Mouse (Mus musculus): ENCODE data around the gene Hcn3. TPM values are rescaled to one million over a fixed set of nuclear protein-coding genes. Genes with fewer than 3 reads are reported as not detected.
A peak's percentile ranks its signal among the peaks of the same experiment; 100 is the strongest.
"Not testable (repeated sequence)": the region's sequence is repeated elsewhere in the genome, so short reads cannot be mapped to it uniquely, and the experiment has no call there.

Gene Hcn3
- polyA plus RNA-seq, 1 experiment from 2014 or later = 58.4 TPM

DNA sequence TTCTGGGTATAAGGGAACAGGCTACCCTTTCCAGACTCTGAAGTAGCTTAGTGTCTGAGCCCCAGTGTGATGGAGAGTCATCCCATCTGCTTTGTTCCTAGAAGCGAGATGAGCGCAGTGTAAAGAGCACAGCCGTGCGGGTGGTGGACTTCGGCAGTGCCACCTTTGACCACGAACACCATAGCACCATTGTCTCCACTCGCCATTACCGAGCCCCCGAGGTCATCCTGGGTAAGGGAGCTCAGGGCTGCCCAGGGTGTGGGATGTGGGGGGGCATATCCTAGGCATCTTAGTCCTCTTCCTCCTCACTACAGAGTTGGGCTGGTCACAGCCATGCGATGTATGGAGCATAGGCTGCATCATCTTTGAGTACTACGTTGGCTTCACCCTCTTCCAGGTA, 14.8 kb upstream of the Hcn3 start:
- Histone ChIP-seq H3K9me3 (ENCODE audit: control insufficient read depth, low read length) (no peaks in the 10 kb centered on the region), H3K4me2 (ENCODE audit: low read length) (no peak overlapping the region)
- WGBS = 92% methylated on average over 11 of the region's 11 CpGs

DNA sequence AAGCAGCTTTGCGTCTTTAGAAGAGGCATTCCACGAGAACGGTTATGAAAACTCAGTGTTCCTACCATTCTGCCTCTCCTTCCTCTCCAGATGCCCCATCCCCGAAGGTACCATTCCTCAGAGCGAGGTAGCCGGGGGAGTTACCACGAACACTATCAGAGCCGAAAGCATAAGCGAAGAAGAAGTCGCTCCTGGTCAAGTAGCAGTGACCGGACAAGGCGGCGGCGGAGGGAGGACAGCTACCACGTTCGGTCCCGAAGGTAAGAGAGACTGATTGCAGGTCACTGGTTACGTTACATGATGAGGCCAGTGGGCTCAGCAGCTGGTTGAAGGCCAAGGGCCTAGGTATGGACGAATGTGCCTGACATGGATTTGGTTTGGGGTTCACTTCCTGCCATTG, 6.9 kb upstream of the Hcn3 start:
- Histone ChIP-seq H3K4me1 (ENCODE audit: control insufficient read depth, insufficient read depth, low read depth, low read length) (peaks cover 20% of the 10 kb centered on the region), H3K9ac (ENCODE audit: low read depth, low read length) (no peak overlapping the region), H3K4me3 (ENCODE audit: low read length) (no peak overlapping the region), H3K9me3 (ENCODE audit: control insufficient read depth, low read length) (no peaks in the 10 kb centered on the region), H3K36me3 (ENCODE audit: control insufficient read depth, insufficient read depth, low read length) (peaks cover 28% of the 10 kb centered on the region), H3K27ac (ENCODE audit: low read depth, low read length) (no peak overlapping the region), H3K27me3 (replicated peaks; ENCODE audit: control insufficient read depth, insufficient read depth, low read length) (no peaks in the 10 kb centered on the region), H3K4me2 (ENCODE audit: low read length) (no peak overlapping the region)
- ATAC-seq = no peak
- 93% methylated on average over 19 of the region's 19 CpGs for WGBS

More for the DNA sequence above, 14.8 kb upstream of the Hcn3 start:
- no peak overlapping the region for H3K9ac ChIP-seq (ENCODE audit: low read depth, low read length)
- H3K27ac ChIP-seq (ENCODE audit: low read depth, low read length) = no peak overlapping the region
- no peak overlapping the region for H3K4me3 ChIP-seq (ENCODE audit: low read length)
- peaks cover 14% of the 10 kb centered on the region for H3K4me1 ChIP-seq (ENCODE audit: control insufficient read depth, insufficient read depth, low read depth, low read length)
- no peak for ATAC-seq
- H3K36me3 ChIP-seq (ENCODE audit: control insufficient read depth, insufficient read depth, low read length) = peaks cover 50% of the 10 kb centered on the region
- H3K27me3 ChIP-seq (replicated peaks; ENCODE audit: control insufficient read depth, insufficient read depth, low read length) = no peaks in the 10 kb centered on the region

DNA sequence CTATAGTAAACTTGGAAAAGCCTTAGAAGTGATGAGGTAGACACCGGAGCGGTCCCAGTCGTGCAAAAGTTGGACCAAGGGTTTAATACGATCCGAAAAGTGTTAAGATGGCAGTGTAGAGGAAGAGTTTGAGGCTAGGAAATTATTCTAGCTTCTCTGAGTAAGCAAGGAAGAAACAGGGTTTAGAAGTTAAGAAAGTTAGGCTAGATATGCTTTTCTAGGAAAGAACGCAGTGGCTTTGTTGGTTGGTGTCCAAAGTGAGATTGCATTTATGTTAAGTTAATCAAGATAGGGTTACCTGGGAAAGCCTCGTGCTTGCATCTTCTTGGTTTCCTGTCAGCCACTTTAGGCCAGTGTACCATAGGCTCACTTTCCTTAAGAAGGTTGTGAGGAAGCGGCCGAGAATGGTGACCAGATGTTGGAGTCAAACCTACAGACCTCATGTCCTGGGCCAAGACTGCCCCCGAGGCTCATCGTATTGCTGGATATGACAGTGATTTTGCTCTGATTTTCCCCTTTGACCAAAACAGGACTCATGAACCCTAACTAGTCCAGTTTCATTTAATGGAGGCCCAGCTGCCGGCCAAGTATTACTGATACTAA, 5.4 kb upstream of the Hcn3 start:
- 29% methylated on average over 12 of the region's 12 CpGs for WGBS
- H3K4me2 ChIP-seq (ENCODE audit: low read length) = peak overlapping the region; percentile 86
- no peaks in the 10 kb centered on the region for H3K27me3 ChIP-seq (replicated peaks; ENCODE audit: control insufficient read depth, insufficient read depth, low read length)
- no peaks in the 10 kb centered on the region for H3K9me3 ChIP-seq (ENCODE audit: control insufficient read depth, low read length)
- H3K36me3 ChIP-seq (ENCODE audit: control insufficient read depth, insufficient read depth, low read length) = peaks cover 19% of the 10 kb centered on the region
- peak overlapping the region; percentile 97 for H3K27ac ChIP-seq (ENCODE audit: low read depth, low read length)
- peak overlapping the region; percentile 96 for H3K9ac ChIP-seq (ENCODE audit: low read depth, low read length)
- peak overlapping the region; percentile 95 for H3K4me3 ChIP-seq (ENCODE audit: low read length)
- H3K4me1 ChIP-seq (ENCODE audit: control insufficient read depth, insufficient read depth, low read depth, low read length) = peaks cover 20% of the 10 kb centered on the region
- no peak for ATAC-seq

DNA sequence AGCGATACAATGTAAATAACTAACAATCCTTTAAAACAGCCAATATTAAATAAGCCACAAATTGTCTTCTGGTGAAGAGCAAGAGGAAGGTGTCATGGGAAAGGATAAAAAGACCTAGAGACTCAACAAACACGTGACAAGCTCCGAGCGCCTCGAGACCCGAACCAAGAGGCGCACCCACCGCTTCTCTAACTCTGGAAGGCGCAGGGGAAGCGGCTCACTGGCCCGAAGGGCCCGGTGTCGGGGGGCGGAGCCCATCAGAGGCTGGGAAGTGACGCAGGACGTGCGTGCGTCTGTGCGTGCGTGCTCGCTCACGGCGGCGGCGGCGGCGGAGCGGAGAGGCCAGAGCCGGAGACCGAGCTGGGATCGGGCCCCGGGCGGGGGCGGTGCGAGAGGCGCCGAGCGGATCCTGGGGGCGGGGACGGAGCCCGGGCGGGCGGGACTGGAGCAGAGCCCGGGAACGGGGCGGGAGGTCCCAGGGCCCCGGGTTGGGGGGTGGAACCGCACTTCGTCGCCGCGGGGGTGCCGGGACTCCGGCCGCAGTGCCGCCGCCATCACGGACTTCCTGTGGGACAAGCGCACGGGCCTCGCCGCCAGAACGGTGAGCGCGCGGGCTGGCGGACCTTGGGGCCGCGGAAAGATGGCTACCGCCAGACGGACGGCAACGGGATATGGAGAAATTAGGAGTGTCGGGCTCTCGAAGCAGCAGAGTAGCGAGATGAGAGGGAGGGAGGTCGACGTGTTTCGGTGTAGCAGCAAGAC, 4.7 kb upstream of the Hcn3 start, which contains the start of gene Clk2:
Gene Clk2, plus strand, starts transcription at position 290 of the 762 bp plus-strand sequence.
- peak; percentile 97 for ATAC-seq
- peak within 1 kb of the TSS; percentile 96 for H3K9ac ChIP-seq (ENCODE audit: low read depth, low read length)
- peak within 1 kb of the TSS; percentile 95 for H3K4me3 ChIP-seq (ENCODE audit: low read length)
- H3K27ac ChIP-seq (ENCODE audit: low read depth, low read length) = peak within 1 kb of the TSS; percentile 97
- H3K4me2 ChIP-seq (ENCODE audit: low read length) = peak within 1 kb of the TSS; percentile 86
- WGBS = under 1% methylated on average over 52 of the region's 79 CpGs
- H3K36me3 ChIP-seq (ENCODE audit: control insufficient read depth, insufficient read depth, low read length) = peaks cover 13% of the 10 kb centered on the region
- H3K27me3 ChIP-seq (replicated peaks; ENCODE audit: control insufficient read depth, insufficient read depth, low read length) = no peaks in the 10 kb centered on the region
- H3K4me1 ChIP-seq (ENCODE audit: control insufficient read depth, insufficient read depth, low read depth, low read length) = peaks cover 20% of the 10 kb centered on the region
- no peaks in the 10 kb centered on the region for H3K9me3 ChIP-seq (ENCODE audit: control insufficient read depth, low read length)

DNA sequence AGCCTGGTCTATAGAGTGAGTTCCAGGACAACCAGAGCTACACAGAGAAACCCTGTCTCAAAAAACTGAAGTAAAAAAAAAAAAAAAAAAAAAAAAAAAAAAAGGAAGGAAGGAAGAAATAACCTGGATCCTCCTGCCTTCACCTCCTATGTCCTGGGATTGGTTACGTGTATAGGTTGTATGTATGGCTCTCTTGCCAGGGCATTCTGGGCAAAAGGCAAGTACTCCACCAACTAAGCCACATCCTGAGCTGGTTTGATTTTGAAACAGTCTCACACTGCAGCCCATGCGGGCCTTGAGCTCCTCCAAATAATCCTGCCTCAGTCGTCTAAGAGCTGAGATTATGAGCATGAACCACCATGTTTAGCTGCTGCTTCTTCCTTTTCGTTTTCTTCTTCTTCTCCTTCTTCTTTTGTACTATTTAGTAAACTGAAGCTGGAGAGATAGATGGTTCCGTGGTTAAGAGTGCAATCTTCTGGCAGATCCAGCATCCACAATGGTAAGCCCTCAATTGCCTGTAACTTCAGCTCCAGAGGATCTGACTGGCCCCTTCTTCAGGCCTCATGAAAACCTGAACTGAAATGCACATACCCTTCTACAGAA, 3.7 kb upstream of the Hcn3 start:
- Histone ChIP-seq H3K27ac (ENCODE audit: low read depth, low read length) (no peak overlapping the region; the same call in 1 of the 2 replicates), H3K9ac (ENCODE audit: low read depth, low read length) (peak overlapping the region; percentile 96), H3K9me3 (ENCODE audit: control insufficient read depth, low read length) (no peaks in the 10 kb centered on the region), H3K36me3 (ENCODE audit: control insufficient read depth, insufficient read depth, low read length) (peaks cover 5% of the 10 kb centered on the region; the same call in 1 of the 2 replicates), H3K4me2 (ENCODE audit: low read length) (peak overlapping the region; percentile 86), H3K4me1 (ENCODE audit: control insufficient read depth, insufficient read depth, low read depth, low read length) (peaks cover 25% of the 10 kb centered on the region), H3K27me3 (replicated peaks; ENCODE audit: control insufficient read depth, insufficient read depth, low read length) (no peaks in the 10 kb centered on the region), H3K4me3 (ENCODE audit: low read length) (peak overlapping the region; percentile 95; the same call in 1 of the 2 replicates)
- 76% methylated on average over 5 of the region's 5 CpGs for WGBS
- ATAC-seq = no peak

DNA sequence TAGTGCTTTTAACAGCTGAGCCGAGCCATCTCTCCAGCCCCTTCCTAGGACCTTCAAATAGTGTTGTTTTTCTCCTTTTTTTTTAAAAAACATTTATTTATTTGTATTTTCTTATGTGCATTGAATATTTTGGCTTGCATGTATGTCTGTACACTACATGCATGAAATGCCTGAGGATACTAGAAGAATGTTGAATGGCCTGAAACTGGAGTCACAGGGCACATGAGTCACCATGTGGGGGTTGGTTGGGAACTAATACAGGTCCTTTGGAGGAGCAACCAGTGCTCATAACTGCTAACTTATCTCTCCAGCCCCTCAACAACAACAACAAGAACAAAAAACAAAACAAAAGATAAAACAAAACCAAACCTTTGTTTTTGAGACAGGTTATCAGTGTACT, 3.1 kb upstream of the Hcn3 start:
- H3K36me3 ChIP-seq (ENCODE audit: control insufficient read depth, insufficient read depth, low read length) = no peaks in the 10 kb centered on the region
- no peak overlapping the region for H3K9ac ChIP-seq (ENCODE audit: low read depth, low read length)
- H3K9me3 ChIP-seq (ENCODE audit: control insufficient read depth, low read length) = no peaks in the 10 kb centered on the region
- H3K4me1 ChIP-seq (ENCODE audit: control insufficient read depth, insufficient read depth, low read depth, low read length) = peaks cover 30% of the 10 kb centered on the region
- no peak overlapping the region for H3K4me3 ChIP-seq (ENCODE audit: low read length)
- ATAC-seq = no peak
- H3K27ac ChIP-seq (ENCODE audit: low read depth, low read length) = no peak overlapping the region
- H3K27me3 ChIP-seq (replicated peaks; ENCODE audit: control insufficient read depth, insufficient read depth, low read length) = no peaks in the 10 kb centered on the region
- 78% methylated on average over 1 of the region's 1 CpGs for WGBS
- no peak overlapping the region for H3K4me2 ChIP-seq (ENCODE audit: low read length)

DNA sequence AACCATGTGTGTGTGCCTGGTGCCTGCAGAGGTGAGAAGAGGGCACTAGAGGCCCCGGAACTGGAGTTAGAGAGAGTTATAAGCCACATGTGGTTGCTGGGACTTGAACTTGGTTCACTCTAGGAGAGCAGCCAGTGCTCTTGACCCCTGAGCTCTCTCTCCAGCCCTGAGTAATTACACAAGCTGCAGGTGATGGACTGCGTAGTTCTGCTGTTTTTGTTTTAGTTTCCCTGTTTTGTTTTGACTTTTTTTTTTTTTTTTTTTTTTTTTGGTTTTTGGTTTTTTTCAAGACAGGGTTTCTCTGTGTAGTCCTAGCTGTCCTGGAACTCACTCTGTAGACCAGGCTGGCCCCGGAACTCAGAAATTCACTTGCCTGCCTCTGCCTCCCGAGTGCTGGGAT, 1.8 kb upstream of the Hcn3 start:
- WGBS = 89% methylated on average over 4 of the region's 4 CpGs
- no peak for ATAC-seq
- Histone ChIP-seq H3K27me3 (replicated peaks; ENCODE audit: control insufficient read depth, insufficient read depth, low read length) (no peaks in the 10 kb centered on the region), H3K36me3 (ENCODE audit: control insufficient read depth, insufficient read depth, low read length) (no peaks in the 10 kb centered on the region), H3K27ac (ENCODE audit: low read depth, low read length) (no peak overlapping the region), H3K4me2 (ENCODE audit: low read length) (no peak overlapping the region), H3K9me3 (ENCODE audit: control insufficient read depth, low read length) (no peaks in the 10 kb centered on the region), H3K4me3 (ENCODE audit: low read length) (no peak overlapping the region), H3K4me1 (ENCODE audit: control insufficient read depth, insufficient read depth, low read depth, low read length) (peaks cover 36% of the 10 kb centered on the region), H3K9ac (ENCODE audit: low read depth, low read length) (no peak overlapping the region)

DNA sequence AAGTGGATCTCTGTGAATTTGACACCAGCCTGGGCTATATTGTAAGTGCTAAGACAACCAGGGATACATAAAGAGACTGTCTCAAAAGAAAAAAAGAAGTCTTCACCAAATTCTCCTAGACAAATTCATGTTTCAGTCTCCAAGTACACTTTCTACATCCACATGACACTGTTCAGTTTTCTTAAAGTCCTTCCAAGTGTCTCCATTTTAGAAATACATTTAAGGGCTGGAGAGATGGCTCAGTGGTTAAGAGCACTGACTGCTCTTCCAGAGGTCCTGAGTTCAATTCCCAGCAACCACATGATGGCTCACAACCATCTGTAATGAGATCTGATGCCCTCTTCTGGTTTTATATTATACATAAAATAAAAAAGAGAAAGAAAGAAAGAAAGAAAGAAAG, 1.2 kb upstream of the Hcn3 start:
- not testable (repeated sequence) for H3K27ac ChIP-seq (ENCODE audit: low read depth, low read length); H3K9me3 ChIP-seq (ENCODE audit: control insufficient read depth, low read length); H3K4me2 ChIP-seq (ENCODE audit: low read length); ATAC-seq; H3K36me3 ChIP-seq (ENCODE audit: control insufficient read depth, insufficient read depth, low read length); H3K27me3 ChIP-seq (replicated peaks; ENCODE audit: control insufficient read depth, insufficient read depth, low read length); H3K9ac ChIP-seq (ENCODE audit: low read depth, low read length); H3K4me3 ChIP-seq (ENCODE audit: low read length)
- H3K4me1 ChIP-seq (ENCODE audit: control insufficient read depth, insufficient read depth, low read depth, low read length) = peaks cover 32% of the 10 kb centered on the region

DNA sequence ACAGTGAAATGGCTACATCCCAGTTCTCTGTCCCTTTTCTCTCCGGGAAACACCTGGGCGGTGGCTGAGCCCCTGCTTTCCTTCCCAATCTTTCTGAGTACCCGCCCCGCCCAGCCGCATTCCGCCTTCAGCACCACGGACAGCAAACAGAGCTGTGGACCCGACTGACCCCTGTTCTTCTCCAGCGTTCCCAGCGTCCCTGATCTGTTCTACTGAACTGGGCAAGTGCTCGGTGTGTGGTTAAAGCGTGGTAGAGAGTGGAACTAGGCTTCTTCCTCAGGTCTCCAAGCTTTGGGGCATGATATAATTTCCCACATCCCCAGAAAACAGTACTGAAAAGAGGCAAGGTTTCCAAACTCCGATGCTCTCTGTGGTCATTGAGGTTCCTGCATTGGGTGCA, 785 bp downstream of the Hcn3 start:
- Histone ChIP-seq H3K4me3 (ENCODE audit: low read length) (peak overlapping the region; percentile 88), H3K4me2 (ENCODE audit: low read length) (peak overlapping the region; percentile 80), H3K9ac (ENCODE audit: low read depth, low read length) (peak overlapping the region; percentile 86), H3K9me3 (ENCODE audit: control insufficient read depth, low read length) (no peaks in the 10 kb centered on the region), H3K27ac (ENCODE audit: low read depth, low read length) (peak overlapping the region; percentile 76), H3K36me3 (ENCODE audit: control insufficient read depth, insufficient read depth, low read length) (0 out of 2 replicates have a peak, but pooled peaks cover 3% of the 10 kb centered on the region), H3K27me3 (replicated peaks; ENCODE audit: control insufficient read depth, insufficient read depth, low read length) (no peaks in the 10 kb centered on the region), H3K4me1 (ENCODE audit: control insufficient read depth, insufficient read depth, low read depth, low read length) (peaks cover 21% of the 10 kb centered on the region)
- ATAC-seq = peak; percentile 24; the same call in 1 of the 2 replicates
- 1% methylated on average over 13 of the region's 13 CpGs for WGBS
